Mouse (Mus musculus): ENCODE results near the gene Cenpf. TPM values are rescaled to one million over a fixed set of nuclear protein-coding genes. Genes with fewer than 3 reads are reported as not detected.

Cenpf gene
- polyA plus RNA-seq, 2 experiments from 2014 or later, result 13.6 to 14.4 TPM

DNA sequence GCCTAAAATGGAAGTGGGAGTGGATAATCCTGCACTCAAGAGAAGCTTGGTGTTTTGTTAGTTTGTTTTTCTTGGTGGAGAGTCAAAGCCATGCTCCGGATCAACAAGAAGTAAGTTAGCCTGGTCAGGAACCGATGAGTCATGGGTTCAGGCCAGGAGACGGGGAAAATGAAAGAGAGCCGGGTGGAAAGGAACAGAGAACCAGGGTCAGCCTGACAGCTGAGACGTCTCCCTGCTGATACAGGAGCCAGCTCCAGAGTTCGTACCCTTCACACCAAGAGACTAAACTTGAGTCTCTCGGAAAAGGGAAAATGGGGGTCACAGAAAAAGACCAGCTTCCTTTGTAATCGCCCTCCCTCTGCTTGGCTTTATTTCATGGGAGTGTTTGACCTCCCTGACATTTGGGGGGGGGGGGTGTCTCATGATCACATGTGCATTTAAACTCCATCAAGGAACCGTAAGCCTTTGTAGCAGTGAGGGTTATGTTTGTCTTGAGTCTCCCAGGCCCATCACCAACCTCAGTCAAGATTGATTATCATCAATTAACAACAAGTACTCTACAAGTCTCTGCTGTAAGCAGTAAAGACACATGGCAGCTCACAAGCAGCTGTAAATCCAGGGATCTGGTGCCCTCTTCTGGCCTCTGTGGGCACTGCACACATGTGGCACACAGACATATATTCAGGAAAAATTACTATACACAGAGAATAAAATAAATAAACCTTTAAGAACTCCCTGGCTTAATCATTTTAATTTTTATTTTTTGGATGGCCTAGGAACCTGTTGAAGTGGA lies 59.7 kb downstream of the Cenpf start:
- no peak for ATAC-seq

- ATAC-seq, result no peak
These were observed 63.1 kb downstream of the Cenpf start for GRCm38 (mm10) chr1:189624756-189625155.

GRCm38 (mm10) chr1:189618970-189619740 lies 68.7 kb downstream of the Cenpf start:
- no peak for ATAC-seq

- ATAC-seq, result no peak
These were observed 70.5 kb downstream of the Cenpf start for GRCm38 (mm10) chr1:189617381-189617780.

DNA sequence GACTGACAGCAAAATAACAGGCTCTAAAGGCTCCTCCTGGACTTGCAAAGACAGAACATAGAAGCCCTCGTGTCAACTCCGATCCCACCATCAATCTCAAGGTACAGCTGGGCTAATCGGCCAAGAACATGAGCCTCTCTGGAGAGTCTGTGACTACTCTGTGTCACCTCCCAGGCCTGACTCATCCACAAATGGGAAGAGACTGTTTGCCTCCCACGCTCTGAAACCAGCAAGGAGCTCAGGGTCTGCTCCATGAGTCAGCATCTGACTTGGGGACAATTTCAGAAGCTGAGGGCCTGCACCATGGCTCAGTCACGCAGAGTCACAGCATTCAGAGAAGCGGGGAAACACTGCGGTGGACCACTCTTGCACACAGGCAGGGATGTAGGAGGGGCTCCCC lies 72.6 kb downstream of the Cenpf start:
- no peak for ATAC-seq

GRCm38 (mm10) chr1:189613076-189613475 lies 74.8 kb downstream of the Cenpf start:
- ATAC-seq, result no peak

GRCm38 (mm10) chr1:189611775-189612174 lies 76.1 kb downstream of the Cenpf start:
- ATAC-seq, result no peak

DNA sequence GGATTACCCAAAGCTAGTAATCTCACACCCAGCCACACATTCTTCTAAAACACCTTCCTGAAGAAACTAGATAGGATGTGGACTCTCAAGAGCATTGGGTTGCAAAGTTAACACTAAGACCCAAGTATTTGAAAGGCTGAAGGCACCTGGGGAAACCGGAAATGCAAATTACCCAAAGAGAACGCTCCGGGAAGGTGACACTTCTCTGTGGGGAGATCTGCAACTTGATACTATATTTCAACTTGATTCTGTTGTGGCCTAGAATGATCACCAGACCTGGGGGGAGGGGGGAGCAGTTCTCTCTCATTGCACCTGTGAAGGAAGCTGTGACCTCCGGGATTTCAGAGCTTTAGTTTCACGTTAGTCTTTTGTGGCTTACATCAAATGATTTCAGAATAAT lies 79.2 kb downstream of the Cenpf start:
- ATAC-seq, result no peak

DNA sequence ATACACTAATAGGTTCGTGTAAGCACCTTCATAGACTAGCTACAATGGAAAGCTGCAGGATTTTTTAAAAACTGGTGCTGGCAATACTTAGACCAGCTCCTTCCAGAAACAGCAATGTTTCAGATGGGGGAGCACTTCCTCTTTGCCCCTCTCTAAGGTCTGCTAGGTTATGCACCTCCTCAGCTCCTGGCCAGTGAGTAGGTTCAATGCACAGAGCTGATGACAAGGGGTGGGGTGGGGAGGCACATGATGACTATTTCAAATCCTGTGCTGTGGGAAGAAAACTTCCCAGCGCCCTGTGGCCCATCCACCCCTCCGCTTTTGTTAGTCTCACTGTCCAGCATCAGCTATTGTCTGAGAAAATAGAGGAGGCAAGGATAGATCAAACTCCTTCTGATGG lies 79.8 kb downstream of the Cenpf start:
- no peak for ATAC-seq

GRCm38 (mm10) chr1:189605598-189606126 lies 82.2 kb downstream of the Cenpf start:
- no peak for ATAC-seq

GRCm38 (mm10) chr1:189597096-189597495 lies 90.8 kb downstream of the Cenpf start:
- no peak for ATAC-seq

Other genes starting within 250 kb of the Cenpf start
- under 1 TPM in 1 of 2 experiments, not detected in 1; 0.20 TPM for gene Ptpn14, start 40.2 kb upstream of the Cenpf start, polyA plus RNA-seq (2017; shearing (Covaris generic))
- 10 to 100 TPM in 1 of 2 experiments, 1 to 10 TPM in 1; 9.7 to 11.1 TPM for gene Smyd2, start 234.3 kb upstream of the Cenpf start, polyA plus RNA-seq (2017; shearing (Covaris generic))

Data from activated CD4-positive, CD25-positive, alpha-beta regulatory T cell, adult 4 months (primary cell).